8 mouse cellular contexts compared by ENCODE assay signal in genomic region chr19:5730314-5731186, GRCm38 (mm10). TPM values are rescaled to one million over a fixed set of nuclear protein-coding genes. Genes with fewer than 3 reads are reported as not detected.
DNase-seq lines count a peak whose midpoint lies in the region; ATAC-seq and TF ChIP-seq lines count a peak whose summit lies in the region.

No protein-coding gene starts in this region.

- peak; percentile 71 for DNase-seq in adrenal gland, postnatal 14 days
- DNase-seq in adrenal gland, adult 8-10 months: no peak
- DNase-seq in thymus, adult 2 months: peak; percentile 55
- DNase-seq in thymus, adult 18-20 months: no peak
- DNase-seq in intestine, embryonic 14.5 days (ENCODE audit: low spot score): no peak
- no peak for DNase-seq in urinary bladder, postnatal 14 days (ENCODE audit: low spot score)
- DNase-seq in right cerebral cortex, postnatal 36 days (ENCODE audit: low spot score in 2 of 2): no peak

- 87% methylated on average over 29 of the region's 29 CpGs for WGBS in thymus, adult 2 months
- 74% methylated on average over 29 of the region's 29 CpGs for WGBS in intestine, embryonic 14.5 days
- 75% methylated on average over 29 of the region's 29 CpGs for WGBS in midbrain, embryonic 12.5 days

- ATAC-seq in intestine, embryonic 14.5 days (replicated peaks; ENCODE audit: low FRiP score, low TSS enrichment, low read depth): no peak
- no peak for ATAC-seq in midbrain, embryonic 12.5 days (ENCODE audit: low FRiP score, low read depth)

- no peaks in the 10 kb centered on the region for H3K36me3 ChIP-seq in thymus, adult 2 months (ENCODE audit: control insufficient read depth, insufficient read depth, low read length)
- no peaks in the 10 kb centered on the region; the same call in 1 of the 2 replicates for H3K36me3 ChIP-seq in intestine, embryonic 14.5 days (ENCODE audit: control insufficient read depth, insufficient read depth, low read length)
- 0 out of 2 replicates have a peak, but pooled peaks cover under 1% of the 10 kb centered on the region for H3K36me3 ChIP-seq in midbrain, embryonic 12.5 days

- H3K4me3 ChIP-seq in thymus, adult 2 months (ENCODE audit: control insufficient read depth, insufficient read depth, low read length): peak overlapping the region; percentile 89
- H3K4me3 ChIP-seq in intestine, embryonic 14.5 days (ENCODE audit: low read depth, low read length): peak overlapping the region; percentile 84
- H3K4me3 ChIP-seq in midbrain, embryonic 12.5 days: peak overlapping the region; percentile 99

- peaks cover 43% of the 10 kb centered on the region for H3K4me1 ChIP-seq in thymus, adult 2 months (replicated peaks; ENCODE audit: control insufficient read depth, insufficient read depth, low read length)
- peaks cover 42% of the 10 kb centered on the region for H3K4me1 ChIP-seq in intestine, embryonic 14.5 days (replicated peaks; ENCODE audit: control insufficient read depth, insufficient read depth, low read length)
- peaks cover 54% of the 10 kb centered on the region for H3K4me1 ChIP-seq in midbrain, embryonic 12.5 days

- H3K9ac ChIP-seq in intestine, embryonic 14.5 days (ENCODE audit: low read length): peak overlapping the region; percentile 78
- peak overlapping the region; percentile 72 for H3K9ac ChIP-seq in midbrain, embryonic 12.5 days (replicated peaks)

- no peak overlapping the region for H3K27ac ChIP-seq in thymus, adult 2 months (ENCODE audit: control insufficient read depth, insufficient read depth, low read length)
- no peak overlapping the region for H3K27ac ChIP-seq in intestine, embryonic 14.5 days (ENCODE audit: low read depth)
- H3K27ac ChIP-seq in midbrain, embryonic 12.5 days (replicated peaks): 0 out of 2 replicates have a peak overlapping the region, but pooled peaks have one; percentile 25

- no peaks in the 10 kb centered on the region for H3K9me3 ChIP-seq in intestine, embryonic 14.5 days (ENCODE audit: control insufficient read depth, low read length)
- no peaks in the 10 kb centered on the region for H3K9me3 ChIP-seq in midbrain, embryonic 12.5 days

- H3K4me2 ChIP-seq in intestine, embryonic 14.5 days (ENCODE audit: low read length): peak overlapping the region; percentile 97
- H3K4me2 ChIP-seq in midbrain, embryonic 12.5 days (replicated peaks): peak overlapping the region; percentile 99

- TF ChIP-seq CTCF in thymus, adult 2 months (IDR thresholded peaks at IDR 0.05; ENCODE audit: borderline replicate concordance, control insufficient read depth, extremely low read depth, insufficient read depth, low read length, poor library complexity): no peak

- H3K27me3 ChIP-seq in thymus, adult 2 months (ENCODE audit: control insufficient read depth, insufficient read depth, low read length): no peaks in the 10 kb centered on the region
- no peaks in the 10 kb centered on the region for H3K27me3 ChIP-seq in intestine, embryonic 14.5 days (replicated peaks; ENCODE audit: control insufficient read depth, insufficient read depth, low read length)
- peaks cover 14% of the 10 kb centered on the region; the same call in 1 of the 2 replicates for H3K27me3 ChIP-seq in midbrain, embryonic 12.5 days

- no peak for TF ChIP-seq POLR2A in thymus, adult 2 months (IDR thresholded peaks at IDR 0.05; ENCODE audit: control insufficient read depth, extremely low read depth, insufficient read depth, low read length, poor library complexity)

RNA-seq across cellular contexts. Expression of gene Fam89b, which starts 1.1 kb away (rescaled TPM):
- 41.3 and 50.4 TPM in 2 replicates for total RNA-seq in adrenal gland, postnatal 14 days (2021)
- 10 to 100 TPM; 56.2 to 62.7 (median 57.0) TPM for total RNA-seq in adrenal gland, adult 8-10 months (2022)
- 300 and 312 TPM in 2 replicates for polyA plus RNA-seq in thymus, adult 2 months (2012; rRNA removed)
- polyA plus RNA-seq in intestine, embryonic 14.5 days (2014; fragmentation: Nextera tagmentation; extraction: Ambion mirVana): 85.8 and 95.7 TPM in 2 replicates
- polyA plus RNA-seq in midbrain, embryonic 12.5 days (2016; fragmentation: Nextera tagmentation; extraction: Ambion mirVana): 175 and 186 TPM in 2 replicates

RNA-seq across cellular contexts. Expression of gene Ehbp1l1, which starts 4.4 kb away (rescaled TPM):
- 29.1 and 29.3 TPM in 2 replicates for total RNA-seq in adrenal gland, postnatal 14 days (2021)
- 10 to 100 TPM; 24.9 to 39.2 (median 32.8) TPM for total RNA-seq in adrenal gland, adult 8-10 months (2022)
- 55.6 and 61.8 TPM in 2 replicates for polyA plus RNA-seq in thymus, adult 2 months (2012; rRNA removed)
- 29.6 and 33.6 TPM in 2 replicates for polyA plus RNA-seq in intestine, embryonic 14.5 days (2014; fragmentation: Nextera tagmentation; extraction: Ambion mirVana)
- 8.2 and 9.1 TPM in 2 replicates for polyA plus RNA-seq in midbrain, embryonic 12.5 days (2016; fragmentation: Nextera tagmentation; extraction: Ambion mirVana)

RNA-seq across cellular contexts. Expression of gene Ltbp3, which starts 10.2 kb away (rescaled TPM):
- total RNA-seq in adrenal gland, postnatal 14 days (2021): 212 and 214 TPM in 2 replicates
- 100 to 1,000 TPM; 254 to 451 (median 353) TPM for total RNA-seq in adrenal gland, adult 8-10 months (2022)
- polyA plus RNA-seq in thymus, adult 2 months (2012; rRNA removed): 29.5 and 37.7 TPM in 2 replicates
- polyA plus RNA-seq in intestine, embryonic 14.5 days (2014; fragmentation: Nextera tagmentation; extraction: Ambion mirVana): 30.1 and 36.0 TPM in 2 replicates
- 7.9 and 9.1 TPM in 2 replicates for polyA plus RNA-seq in midbrain, embryonic 12.5 days (2016; fragmentation: Nextera tagmentation; extraction: Ambion mirVana)

RNA-seq across cellular contexts. Expression of gene Kcnk7, which starts 26.4 kb away (rescaled TPM):
- not detected in 2 replicates for total RNA-seq in adrenal gland, postnatal 14 days (2021)
- not detected for total RNA-seq in adrenal gland, adult 8-10 months (2022)
- polyA plus RNA-seq in thymus, adult 2 months (2012; rRNA removed): 0.97 and 1.0 TPM in 2 replicates
- 0.30 and 0.45 TPM in 2 replicates for polyA plus RNA-seq in intestine, embryonic 14.5 days (2014; fragmentation: Nextera tagmentation; extraction: Ambion mirVana)
- 0.36 TPM in 1 of 2 replicates, not detected in the other for polyA plus RNA-seq in midbrain, embryonic 12.5 days (2016; fragmentation: Nextera tagmentation; extraction: Ambion mirVana)

RNA-seq across cellular contexts. Expression of gene Scyl1, which starts 40.7 kb away (rescaled TPM):
- 87.4 and 92.1 TPM in 2 replicates for total RNA-seq in adrenal gland, postnatal 14 days (2021)
- total RNA-seq in adrenal gland, adult 8-10 months (2022): 100 to 1,000 TPM; 112 to 147 (median 124) TPM
- polyA plus RNA-seq in thymus, adult 2 months (2012; rRNA removed): 107 and 113 TPM in 2 replicates
- polyA plus RNA-seq in intestine, embryonic 14.5 days (2014; fragmentation: Nextera tagmentation; extraction: Ambion mirVana): 68.8 and 69.2 TPM in 2 replicates
- polyA plus RNA-seq in midbrain, embryonic 12.5 days (2016; fragmentation: Nextera tagmentation; extraction: Ambion mirVana): 63.6 and 68.4 TPM in 2 replicates

Comparison
In these comparisons a context has a peak if more than half of its experiments do, and no peak if none do; other contexts are left out.
1. DNase-seq: peak in adrenal gland, postnatal 14 days (single experiment) and thymus, adult 2 months (single experiment); none in adrenal gland, adult 8-10 months (single experiment), thymus, adult 18-20 months (0 of 2), intestine, embryonic 14.5 days (single experiment), urinary bladder, postnatal 14 days (single experiment) and right cerebral cortex, postnatal 36 days (0 of 2).
2. Peak in every context shown above with its lines, with median percentiles within 50 percentile points of each other: H3K4me3 ChIP-seq.